Mouse (Mus musculus) forebrain, embryonic 15.5 days (tissue): ENCODE data around the gene Cdkl3. TPM values are rescaled to one million over a fixed set of nuclear protein-coding genes. Genes with fewer than 3 reads are reported as not detected.

Experiments used
- ATAC-seq: fragments of 200-750 bp; cut with Nextera tagmentation; replicated peaks from 2 replicates; pipeline ENCODE4 v1.8.0; 2017; ENCODE audit warnings: mild to moderate bottlenecking, moderate TSS enrichment, moderate library complexity
- H3K27ac ChIP-seq: fragments of 300-500 bp; sonication (generic); replicated peaks from 2 replicates; pipeline ENCODE4 v1.5.1; 2015; ENCODE audit warnings: mild to moderate bottlenecking, inconsistent platforms
- H3K27me3 ChIP-seq: fragments of 300-500 bp; sonication (generic); 2 replicates; pipeline ENCODE4 v1.6.1; 2015; ENCODE audit warnings: inconsistent platforms
- H3K36me3 ChIP-seq: fragments of 300-500 bp; sonication (generic); 2 replicates; pipeline ENCODE4 v1.6.1; 2015; ENCODE audit warnings: mild to moderate bottlenecking, inconsistent platforms
- H3K4me1 ChIP-seq: fragments of 300-500 bp; sonication (generic); 2 replicates; pipeline ENCODE4 v1.6.1; 2015; ENCODE audit warnings: inconsistent platforms
- H3K4me2 ChIP-seq: fragments of 300-500 bp; sonication (generic); replicated peaks from 2 replicates; pipeline ENCODE4 v1.6.1; 2015; ENCODE audit warnings: mild to moderate bottlenecking, inconsistent platforms
- H3K4me3 ChIP-seq: fragments of 300-500 bp; sonication (generic); 2 replicates; pipeline ENCODE4 v1.5.1; 2015; ENCODE audit warnings: mild to moderate bottlenecking, inconsistent platforms
- H3K9ac ChIP-seq: fragments of 300-500 bp; sonication (generic); replicated peaks from 2 replicates; pipeline ENCODE4 v1.6.1; 2015; ENCODE audit warnings: mild to moderate bottlenecking, inconsistent platforms
- H3K9me3 ChIP-seq: fragments of 300-500 bp; sonication (generic); 2 replicates; pipeline ENCODE4 v1.6.1; 2016; ENCODE audit warnings: inconsistent platforms
- WGBS: fragments of 180-500 bp; shearing (Covaris S2); methylation state at CpG from one replicate; pipeline ENCODE4 v1.1.7; 2015; ENCODE audit warnings: mixed read lengths; 5-methylcytosine and 5-hydroxymethylcytosine counted together
- polyA plus RNA-seq: library from polyadenylated mRNA; unstranded; fragments of >200 nt; fragmentation: Nextera tagmentation; extraction: Ambion mirVana; gene quantifications from 2 replicates; pipeline ENCODE4 v1.2.1, GENCODE M21; 2015

Gene Cdkl3
- polyA plus RNA-seq, 1 experiment from 2014 or later = 23.9 TPM

DNA sequence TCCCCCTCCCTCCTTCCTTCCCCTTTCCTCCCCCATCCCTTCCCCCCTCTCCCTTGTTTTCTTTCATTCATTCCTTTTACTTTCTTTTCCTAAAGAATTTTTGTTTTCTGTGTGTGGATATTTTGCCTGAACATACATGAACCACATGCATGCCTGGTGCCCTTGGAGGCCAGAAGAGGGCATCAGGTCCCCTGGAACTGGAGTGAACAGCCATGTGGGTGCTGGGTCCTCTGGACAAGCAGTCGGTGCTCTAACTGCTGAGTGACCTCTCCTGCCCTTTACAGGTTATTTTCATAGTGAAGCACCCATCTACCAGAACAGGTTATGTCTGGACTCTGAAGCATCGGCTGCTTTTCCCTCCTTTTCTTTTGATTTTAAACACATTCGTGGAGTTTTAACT lies 60.4 kb downstream of the Cdkl3 start:
- no peaks in the 10 kb centered on the region for H3K36me3 ChIP-seq
- no peak overlapping the region for H3K9ac ChIP-seq
- WGBS = 57% methylated on average over 3 of the region's 3 CpGs
- H3K4me2 ChIP-seq = no peak overlapping the region
- no peaks in the 10 kb centered on the region for H3K9me3 ChIP-seq
- H3K27ac ChIP-seq = no peak overlapping the region
- H3K27me3 ChIP-seq = no peaks in the 10 kb centered on the region
- H3K4me1 ChIP-seq = no peaks in the 10 kb centered on the region
- no peak overlapping the region for H3K4me3 ChIP-seq
- ATAC-seq = no peak

DNA sequence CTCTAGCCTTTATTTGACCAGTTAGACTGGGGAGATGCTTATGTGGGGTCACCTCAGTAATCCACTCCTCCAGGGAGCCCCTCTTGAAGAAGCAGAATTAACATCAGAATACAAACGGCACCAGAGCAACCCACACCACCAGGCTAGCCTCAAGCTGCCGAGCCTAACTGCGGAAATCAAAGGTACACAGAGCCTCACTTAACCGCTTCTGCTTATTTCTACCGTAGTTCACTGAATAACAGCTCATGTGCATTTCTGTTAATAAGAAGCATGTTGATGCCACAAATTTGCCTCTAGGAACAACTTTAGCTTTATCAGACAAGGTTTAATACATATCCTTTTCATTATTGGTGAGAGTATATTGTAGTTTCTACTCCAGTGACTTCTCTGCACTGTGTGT lies 61.8 kb downstream of the Cdkl3 start:
- H3K9me3 ChIP-seq = no peaks in the 10 kb centered on the region
- ATAC-seq = no peak
- WGBS = 10% methylated on average over 5 of the region's 5 CpGs
- no peak overlapping the region for H3K27ac ChIP-seq
- H3K36me3 ChIP-seq = no peaks in the 10 kb centered on the region
- no peaks in the 10 kb centered on the region for H3K27me3 ChIP-seq
- H3K4me2 ChIP-seq = no peak overlapping the region
- H3K9ac ChIP-seq = no peak overlapping the region
- H3K4me3 ChIP-seq = no peak overlapping the region
- H3K4me1 ChIP-seq = no peaks in the 10 kb centered on the region

- no peak for ATAC-seq
- H3K4me2 ChIP-seq = no peak overlapping the region
- H3K27me3 ChIP-seq = no peaks in the 10 kb centered on the region
- 81% methylated on average over 10 of the region's 10 CpGs for WGBS
- H3K9me3 ChIP-seq = no peaks in the 10 kb centered on the region
- H3K4me1 ChIP-seq = no peaks in the 10 kb centered on the region
- no peak overlapping the region for H3K4me3 ChIP-seq
- H3K27ac ChIP-seq = no peak overlapping the region
- no peaks in the 10 kb centered on the region for H3K36me3 ChIP-seq
- no peak overlapping the region for H3K9ac ChIP-seq
Measured at GRCm38 (mm10) chr11:52071768-52072167, 67.7 kb downstream of the Cdkl3 start.

DNA sequence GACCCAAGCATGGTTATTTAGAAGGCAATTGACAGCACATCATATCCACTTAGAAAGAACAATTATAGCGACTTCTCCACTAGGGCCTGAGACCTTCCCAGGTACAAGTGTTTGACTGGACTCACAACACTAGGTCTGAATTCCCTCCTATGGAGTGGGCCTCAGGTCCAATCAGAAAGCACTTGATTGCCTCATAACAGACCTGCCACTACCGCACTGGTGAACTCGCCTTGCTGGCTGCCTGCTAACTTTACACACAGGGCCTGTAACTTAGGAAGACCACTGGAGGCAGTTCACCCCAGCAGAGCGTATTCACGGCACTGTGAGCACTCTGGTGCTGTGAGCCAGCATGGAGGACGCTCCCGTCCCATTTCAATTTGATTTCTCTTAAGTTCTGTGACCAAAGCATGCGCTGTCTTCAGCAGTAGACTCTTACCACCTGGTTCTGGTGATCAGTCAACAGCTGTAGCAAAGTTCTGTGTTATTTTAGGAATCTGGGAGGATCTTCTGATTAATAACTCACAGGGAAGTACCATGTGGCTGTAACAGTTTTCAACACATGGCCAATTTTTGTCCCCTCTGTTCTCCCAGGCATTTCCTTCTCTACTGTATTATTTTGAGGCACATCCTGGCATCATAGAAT lies 69.6 kb downstream of the Cdkl3 start:
- Histone ChIP-seq H3K4me2 (no peak overlapping the region), H3K27ac (no peak overlapping the region), H3K27me3 (no peaks in the 10 kb centered on the region), H3K9ac (no peak overlapping the region), H3K9me3 (no peaks in the 10 kb centered on the region), H3K36me3 (no peaks in the 10 kb centered on the region), H3K4me3 (no peak overlapping the region), H3K4me1 (no peaks in the 10 kb centered on the region)
- 80% methylated on average over 8 of the region's 8 CpGs for WGBS
- no peak for ATAC-seq

- Histone ChIP-seq H3K9ac (no peak overlapping the region), H3K27ac (no peak overlapping the region), H3K4me3 (no peak overlapping the region), H3K4me2 (no peak overlapping the region), H3K4me1 (no peaks in the 10 kb centered on the region), H3K36me3 (no peaks in the 10 kb centered on the region), H3K9me3 (no peaks in the 10 kb centered on the region), H3K27me3 (no peaks in the 10 kb centered on the region)
- no peak for ATAC-seq
- WGBS = 78% methylated on average over 14 of the region's 14 CpGs
Measured at GRCm38 (mm10) chr11:52074626-52075470, 70.8 kb downstream of the Cdkl3 start.

DNA sequence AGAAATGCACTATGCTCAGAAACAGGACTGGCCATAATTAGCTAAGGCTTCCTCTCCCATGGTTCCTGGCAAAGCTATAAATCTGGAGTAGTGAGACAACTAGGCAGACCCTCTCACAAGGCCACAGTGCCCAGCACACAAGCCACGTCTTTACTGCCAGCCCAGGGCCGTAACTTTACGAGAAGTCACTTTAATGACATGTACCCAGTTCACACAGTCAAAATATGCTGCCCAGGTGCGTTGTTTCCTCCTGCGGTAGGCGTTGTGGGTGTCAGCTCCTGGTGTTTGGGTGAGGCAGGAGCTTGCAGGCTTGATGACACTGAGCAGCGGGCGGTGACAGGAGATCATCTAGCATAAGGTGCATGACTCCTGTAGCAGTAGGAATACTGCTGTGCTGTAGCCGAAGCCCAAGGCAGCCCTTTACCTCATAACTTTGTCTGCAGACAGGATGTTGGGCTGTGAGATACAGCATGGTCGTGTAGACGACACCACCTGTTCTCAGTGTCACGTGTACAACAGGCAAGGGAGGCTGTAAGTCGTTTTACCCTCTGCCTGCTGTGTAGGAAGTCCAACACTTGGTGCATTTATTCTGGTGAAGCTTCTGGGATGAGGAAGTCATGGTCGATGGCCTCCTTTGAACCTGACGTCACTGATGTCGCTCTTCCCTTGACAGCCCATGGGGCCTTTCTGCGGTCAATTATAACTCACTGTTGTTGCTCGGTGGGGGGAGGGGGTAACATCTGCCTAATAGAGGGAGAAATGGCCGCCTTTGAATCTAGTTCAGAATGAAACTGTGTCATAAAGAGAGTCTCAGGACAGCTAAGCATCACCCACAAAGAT lies 72.0 kb downstream of the Cdkl3 start:
- Histone ChIP-seq H3K4me3 (no peak overlapping the region), H3K4me2 (no peak overlapping the region), H3K9me3 (no peaks in the 10 kb centered on the region), H3K4me1 (no peaks in the 10 kb centered on the region), H3K27me3 (no peaks in the 10 kb centered on the region), H3K36me3 (no peaks in the 10 kb centered on the region), H3K27ac (no peak overlapping the region), H3K9ac (no peak overlapping the region)
- ATAC-seq = no peak
- 77% methylated on average over 19 of the region's 19 CpGs for WGBS

DNA sequence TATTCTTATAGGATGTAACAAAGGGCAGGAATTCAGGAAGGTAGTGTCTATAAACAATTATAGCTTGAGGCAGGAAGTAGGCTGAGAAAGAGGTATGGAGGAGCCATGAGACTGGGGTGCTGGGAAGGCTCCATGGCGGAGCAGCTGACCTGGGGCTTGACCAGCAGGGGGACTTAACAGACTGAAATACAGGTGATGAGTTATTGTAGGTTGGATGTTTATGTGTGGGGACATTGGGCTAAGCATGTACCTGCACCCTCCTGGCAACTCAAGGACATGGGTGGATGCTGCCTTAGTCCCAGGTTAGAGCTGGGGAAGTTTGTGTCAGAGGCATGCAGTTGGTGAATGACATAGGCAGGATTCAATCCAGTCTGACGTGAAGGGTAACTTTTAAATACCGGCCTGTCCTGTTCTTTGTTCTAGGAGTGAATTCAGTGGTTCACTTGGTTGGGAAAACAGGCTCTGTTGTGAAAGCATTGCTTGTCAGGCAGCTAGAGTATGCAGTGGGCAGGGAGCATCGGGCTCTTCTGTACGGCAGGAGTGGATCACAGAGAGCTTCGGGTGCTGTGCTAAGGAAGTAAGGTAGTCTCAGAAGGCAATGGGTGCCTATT lies 72.8 kb downstream of the Cdkl3 start:
- Histone ChIP-seq H3K9me3 (no peaks in the 10 kb centered on the region), H3K27me3 (no peaks in the 10 kb centered on the region), H3K36me3 (no peaks in the 10 kb centered on the region), H3K4me3 (no peak overlapping the region), H3K9ac (no peak overlapping the region), H3K4me1 (no peaks in the 10 kb centered on the region), H3K4me2 (no peak overlapping the region), H3K27ac (no peak overlapping the region)
- 84% methylated on average over 6 of the region's 6 CpGs for WGBS
- ATAC-seq = no peak

GRCm38 (mm10) chr11:52077939-52078338 lies 73.9 kb downstream of the Cdkl3 start:
- WGBS = 80% methylated on average over 4 of the region's 4 CpGs
- no peak overlapping the region for H3K4me3 ChIP-seq
- no peak for ATAC-seq
- no peak overlapping the region for H3K4me2 ChIP-seq
- no peaks in the 10 kb centered on the region for H3K4me1 ChIP-seq
- H3K9me3 ChIP-seq = no peaks in the 10 kb centered on the region
- H3K27ac ChIP-seq = no peak overlapping the region
- H3K36me3 ChIP-seq = no peaks in the 10 kb centered on the region
- H3K27me3 ChIP-seq = no peaks in the 10 kb centered on the region
- no peak overlapping the region for H3K9ac ChIP-seq

DNA sequence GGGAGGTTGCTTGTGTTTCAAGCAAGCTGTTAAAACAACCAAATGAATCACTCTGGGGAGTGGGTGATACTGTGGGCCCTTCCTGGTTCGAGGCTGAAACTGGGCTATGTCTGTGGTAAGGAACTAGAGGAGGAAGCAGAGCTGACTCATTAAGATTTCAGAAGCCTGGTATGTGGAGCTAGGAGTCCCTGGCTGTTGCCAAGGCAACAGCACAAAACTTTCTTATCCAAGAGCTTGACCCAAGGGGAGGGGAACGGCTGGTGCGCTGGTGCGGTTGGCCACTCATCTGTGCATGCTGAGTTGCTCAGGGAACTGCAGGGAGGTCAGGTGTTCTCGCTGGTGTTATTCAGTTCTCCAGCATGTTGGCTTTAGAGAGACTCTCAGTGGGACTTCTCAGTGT lies 76.0 kb downstream of the Cdkl3 start:
- Histone ChIP-seq H3K36me3 (no peaks in the 10 kb centered on the region), H3K9me3 (no peaks in the 10 kb centered on the region), H3K27ac (no peak overlapping the region), H3K27me3 (no peaks in the 10 kb centered on the region), H3K4me2 (no peak overlapping the region), H3K4me1 (no peaks in the 10 kb centered on the region), H3K9ac (no peak overlapping the region), H3K4me3 (no peak overlapping the region)
- no peak for ATAC-seq
- WGBS = 10% methylated on average over 5 of the region's 5 CpGs

- ATAC-seq = no peak
- no peaks in the 10 kb centered on the region for H3K9me3 ChIP-seq
Measured at GRCm38 (mm10) chr11:52080656-52081055, 76.6 kb downstream of the Cdkl3 start.

GRCm38 (mm10) chr11:52085857-52086203 lies 81.8 kb downstream of the Cdkl3 start:
- Histone ChIP-seq H3K4me3 (0 out of 2 replicates have a peak overlapping the region, but pooled peaks have one; percentile 13), H3K9ac (0 out of 2 replicates have a peak overlapping the region, but pooled peaks have one; percentile 13), H3K4me2 (peak overlapping the region; percentile 27), H3K27me3 (no peaks in the 10 kb centered on the region), H3K9me3 (no peaks in the 10 kb centered on the region), H3K4me1 (peaks cover 17% of the 10 kb centered on the region), H3K27ac (peak overlapping the region; percentile 94), H3K36me3 (no peaks in the 10 kb centered on the region)
- ATAC-seq = peak; percentile 79
- 37% methylated on average over 4 of the region's 4 CpGs for WGBS

More at GRCm38 (mm10) chr11:52080656-52081055, 76.6 kb downstream of the Cdkl3 start:
- Histone ChIP-seq H3K36me3 (no peaks in the 10 kb centered on the region), H3K27me3 (no peaks in the 10 kb centered on the region), H3K4me2 (no peak overlapping the region), H3K4me3 (no peak overlapping the region), H3K9ac (no peak overlapping the region), H3K4me1 (peaks cover under 1% of the 10 kb centered on the region), H3K27ac (no peak overlapping the region)
- WGBS = 88% methylated on average over 2 of the region's 2 CpGs
